Mouse (Mus musculus) spleen, adult 2 months (tissue): Measurements from ENCODE around the gene Gm5615. TPM values are rescaled to one million over a fixed set of nuclear protein-coding genes. Genes with fewer than 3 reads are reported as not detected.

Experiments used
- DNase-seq, 2 experiments: peaks; one replicate each; pipeline versions ENCODE4 v3.0.0 to v3.0.0-alpha.2; 2012 to 2021; ENCODE audit warnings: low spot score in 2 of 2, low read depth in 1 of 2
- H3K27ac ChIP-seq: fragments of 200-500 bp; 2 replicates; pipeline ENCODE4 v1.5.1; 2012; ENCODE audit warnings: low read length, inconsistent platforms; ENCODE audit not compliant: insufficient read depth
- H3K27me3 ChIP-seq: fragments of 200-500 bp; 2 replicates; pipeline ENCODE4 v1.6.1; 2012; ENCODE audit warnings: mild to moderate bottlenecking, moderate library complexity, low read length, inconsistent platforms; ENCODE audit not compliant: control insufficient read depth, insufficient read depth
- H3K36me3 ChIP-seq: fragments of 200-500 bp; 2 replicates; pipeline ENCODE4 v1.6.1; 2012; ENCODE audit warnings: mild to moderate bottlenecking, low read length, inconsistent platforms; ENCODE audit not compliant: control insufficient read depth, insufficient read depth
- H3K4me1 ChIP-seq: fragments of 200-500 bp; 2 replicates; pipeline ENCODE4 v1.6.1; 2011; ENCODE audit warnings: inconsistent platforms; ENCODE audit not compliant: control insufficient read depth, insufficient read depth, insufficient read length
- H3K4me3 ChIP-seq: fragments of 200-500 bp; 2 replicates; pipeline ENCODE4 v1.5.1; 2011; ENCODE audit warnings: mild to moderate bottlenecking, inconsistent platforms; ENCODE audit not compliant: insufficient read depth, insufficient read length; ENCODE audit errors: extremely low read depth
- CTCF ChIP-seq: fragments of 200-500 bp; IDR thresholded peaks from 2 replicates; pipeline ENCODE4 v1.5.1; 2011; ENCODE audit warnings: mild to moderate bottlenecking, inconsistent platforms; ENCODE audit not compliant: insufficient read depth, insufficient read length, insufficient replicate concordance; ENCODE audit errors: extremely low read depth
- POLR2A ChIP-seq: fragments of 200-500 bp; IDR thresholded peaks from 2 replicates; pipeline ENCODE4 v1.6.1; 2011; ENCODE audit warnings: low read depth, low read length, inconsistent platforms
- WGBS: fragments of 180-500 bp; shearing (Covaris S2); methylation state at CpG from one replicate; pipeline ENCODE4 v1.1.7; 2018; 5-methylcytosine and 5-hydroxymethylcytosine counted together
- polyA plus RNA-seq: library from polyadenylated mRNA; depleted of rRNA; stranded (reverse); fragments of >200 nt; gene quantifications from 2 replicates; pipeline ENCODE4 v1.2.3, GENCODE M21; 2012; rRNA removed

The Gm5615 gene
- polyA plus RNA-seq: not detected in 2 replicates

- 90% methylated on average over 2 of the region's 2 CpGs for WGBS
These were observed at the start of gene Gm5615 for GRCm38 (mm10) chr9:36541863-36542262. TSS of gene Gm5615 (minus strand) at chr9:36541963.

GRCm38 (mm10) chr9:36582535-36582934 is 40.8 kb upstream of the Gm5615 start, which contains the start of gene Gm17689:
TSS of gene Gm17689 (minus strand) at chr9:36582635.
- H3K4me3 ChIP-seq: no peak within 1 kb of the TSS
- TF ChIP-seq POLR2A (no peak), CTCF (no peak)
- DNase-seq: no peak
- no peaks in the 10 kb centered on the region for H3K4me1 ChIP-seq
- H3K27me3 ChIP-seq: no peaks in the 10 kb centered on the region
- no peak within 1 kb of the TSS for H3K27ac ChIP-seq
- 67% methylated on average over 1 of the region's 1 CpGs for WGBS
- H3K36me3 ChIP-seq: no peaks in the 10 kb centered on the region

More at GRCm38 (mm10) chr9:36541863-36542262, at the start of gene Gm5615:
- no peak within 1 kb of the TSS for H3K27ac ChIP-seq
- TF ChIP-seq CTCF (no peak), POLR2A (no peak)
- no peaks in the 10 kb centered on the region for H3K27me3 ChIP-seq
- no peaks in the 10 kb centered on the region for H3K4me1 ChIP-seq
- H3K36me3 ChIP-seq: no peaks in the 10 kb centered on the region
- no peak for DNase-seq
- H3K4me3 ChIP-seq: no peak within 1 kb of the TSS

GRCm38 (mm10) chr9:36504211-36504610 is 37.6 kb downstream of the Gm5615 start:
- TF ChIP-seq CTCF: no peak
- TF ChIP-seq POLR2A: no peak
- Histone ChIP-seq H3K4me3 (no peak overlapping the region), H3K27me3 (no peaks in the 10 kb centered on the region), H3K27ac (no peak overlapping the region), H3K4me1 (no peaks in the 10 kb centered on the region), H3K36me3 (no peaks in the 10 kb centered on the region)
- WGBS: 79% methylated on average over 5 of the region's 5 CpGs
- DNase-seq: no peak

GRCm38 (mm10) chr9:36495824-36496223 is 45.9 kb downstream of the Gm5615 start:
- Histone ChIP-seq H3K27me3 (no peaks in the 10 kb centered on the region), H3K27ac (no peak overlapping the region), H3K4me3 (no peak overlapping the region), H3K4me1 (no peaks in the 10 kb centered on the region), H3K36me3 (no peaks in the 10 kb centered on the region)
- no peak for DNase-seq
- WGBS: 56% methylated on average over 1 of the region's 1 CpGs
- TF ChIP-seq CTCF: no peak
- no peak for TF ChIP-seq POLR2A

- WGBS: 89% methylated on average over 4 of the region's 4 CpGs
- Histone ChIP-seq H3K4me1 (no peaks in the 10 kb centered on the region), H3K4me3 (no peak overlapping the region), H3K27me3 (no peaks in the 10 kb centered on the region), H3K36me3 (no peaks in the 10 kb centered on the region), H3K27ac (no peak overlapping the region)
- DNase-seq: no peak
- TF ChIP-seq POLR2A: no peak
- TF ChIP-seq CTCF: no peak
These were observed 47.1 kb downstream of the Gm5615 start for GRCm38 (mm10) chr9:36494501-36495220.

Other genes with a start within 250 kb of the Gm5615 start
- gene Gm7257, start 110.1 kb downstream of the Gm5615 start, polyA plus RNA-seq: not detected in 2 replicates
- gene Gm9513, start 66.3 kb downstream of the Gm5615 start, polyA plus RNA-seq: not detected in 2 replicates
- not detected in 2 replicates for gene Gm17689, start 40.7 kb upstream of the Gm5615 start, polyA plus RNA-seq
- gene A630095E13Rik, start 101.4 kb upstream of the Gm5615 start, polyA plus RNA-seq: not detected in 2 replicates
- not detected in 2 replicates for gene Acrv1, start 151.3 kb upstream of the Gm5615 start, polyA plus RNA-seq
- 0.44 and 0.46 TPM in 2 replicates for gene Chek1, start 185.1 kb upstream of the Gm5615 start, polyA plus RNA-seq
- 91.7 and 110 TPM in 2 replicates for gene Stt3a, start 225.7 kb upstream of the Gm5615 start, polyA plus RNA-seq